18 mouse cellular contexts compared by ENCODE assay signal in the genomic region with DNA sequence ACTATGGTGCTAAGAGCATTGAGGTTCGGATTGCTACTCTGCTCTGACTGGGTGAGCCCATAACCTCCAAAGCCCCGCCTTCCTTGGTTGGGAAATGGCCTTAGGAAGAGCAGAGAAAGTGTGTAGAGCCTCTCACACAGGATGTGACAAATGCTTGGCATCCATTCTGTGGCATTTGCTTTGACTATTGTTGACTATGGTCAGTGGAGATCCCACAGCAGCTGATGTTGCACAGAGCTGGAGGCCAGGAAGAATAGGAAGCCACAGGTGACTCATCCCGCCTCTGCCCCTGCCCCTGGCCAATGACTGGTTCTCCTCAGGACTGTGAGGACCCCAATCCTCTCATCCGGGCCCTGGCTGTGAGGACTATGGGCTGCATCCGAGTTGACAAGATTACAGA. TPM values are rescaled to one million over a fixed set of nuclear protein-coding genes. Genes with fewer than 3 reads are reported as not detected.
DNase-seq lines count a peak whose midpoint lies in the region; ATAC-seq and TF ChIP-seq lines count a peak whose summit lies in the region.
"Had no signal": no experiment of that assay in that cellular context is flagged by ENCODE, and none has a peak within 500 bp of the region (broad histone marks: within the 10 kb centered on the region; RNA-seq: fewer than 3 reads in every experiment).

No protein-coding gene starts in this region.

- no peaks in the 10 kb centered on the region for H3K27me3 ChIP-seq in hindbrain, postnatal 0 days (ENCODE audit: insufficient read depth, low read length)
- no peaks in the 10 kb centered on the region for H3K27me3 ChIP-seq in hindbrain, embryonic 16.5 days (replicated peaks; ENCODE audit: control insufficient read depth, insufficient read depth, low read length)
- H3K27me3 ChIP-seq in midbrain, embryonic 14.5 days (ENCODE audit: control insufficient read depth, insufficient read depth, low read length): no peaks in the 10 kb centered on the region
- no peaks in the 10 kb centered on the region for H3K27me3 ChIP-seq in stomach, postnatal 0 days (ENCODE audit: control insufficient read depth, insufficient read depth, low read length)
- H3K27me3 ChIP-seq in midbrain, embryonic 11.5 days (ENCODE audit: control insufficient read depth, insufficient read depth, low read length): no peaks in the 10 kb centered on the region
- H3K27me3 ChIP-seq: embryonic facial prominence, embryonic 12.5 days; forebrain, embryonic 12.5 days; heart, embryonic 15.5 days; hindbrain, embryonic 13.5 days had no signal

- no peaks in the 10 kb centered on the region for H3K4me1 ChIP-seq in hindbrain, postnatal 0 days (ENCODE audit: insufficient read depth, low read length)
- no peaks in the 10 kb centered on the region for H3K4me1 ChIP-seq in hindbrain, embryonic 16.5 days (ENCODE audit: control insufficient read depth, insufficient read depth, low read depth, low read length)
- H3K4me1 ChIP-seq in midbrain, embryonic 14.5 days (ENCODE audit: control insufficient read depth, insufficient read depth, low read length): no peaks in the 10 kb centered on the region
- H3K4me1 ChIP-seq in stomach, postnatal 0 days (replicated peaks; ENCODE audit: control insufficient read depth, insufficient read depth): no peaks in the 10 kb centered on the region
- no peaks in the 10 kb centered on the region for H3K4me1 ChIP-seq in midbrain, embryonic 11.5 days (ENCODE audit: control insufficient read depth, insufficient read depth, low read length)
- H3K4me1 ChIP-seq: embryonic facial prominence, embryonic 12.5 days; forebrain, embryonic 12.5 days; heart, embryonic 15.5 days; hindbrain, embryonic 13.5 days had no signal

- no peak for DNase-seq in hindbrain, postnatal 0 days (ENCODE audit: low spot score)
- DNase-seq in 416B (ENCODE audit: low read depth) (peak; percentile 98), adipocyte (ENCODE audit: low spot score) (peak; percentile 30)
- no peak for DNase-seq in midbrain, embryonic 14.5 days
- no peak for DNase-seq in stomach, postnatal 0 days (ENCODE audit: low spot score)
- DNase-seq in midbrain, embryonic 11.5 days (ENCODE audit: low spot score, missing footprints): no peak

- no peaks in the 10 kb centered on the region for H3K9me3 ChIP-seq in hindbrain, postnatal 0 days (ENCODE audit: low read length)
- no peaks in the 10 kb centered on the region for H3K9me3 ChIP-seq in hindbrain, embryonic 16.5 days (ENCODE audit: control insufficient read depth, low read length)
- no peaks in the 10 kb centered on the region for H3K9me3 ChIP-seq in midbrain, embryonic 14.5 days (ENCODE audit: control insufficient read depth, low read length)
- H3K9me3 ChIP-seq in stomach, postnatal 0 days (ENCODE audit: control insufficient read depth, low read length): no peaks in the 10 kb centered on the region
- H3K9me3 ChIP-seq in midbrain, embryonic 11.5 days (ENCODE audit: control insufficient read depth, low read length): no peaks in the 10 kb centered on the region
- H3K9me3 ChIP-seq: embryonic facial prominence, embryonic 12.5 days; forebrain, embryonic 12.5 days; G1E; heart, embryonic 15.5 days; hindbrain, embryonic 13.5 days had no signal

- no peak overlapping the region for H3K9ac ChIP-seq in hindbrain, postnatal 0 days (replicated peaks; ENCODE audit: low read length)
- no peak overlapping the region for H3K9ac ChIP-seq in hindbrain, embryonic 16.5 days (ENCODE audit: low read depth, low read length)
- no peak overlapping the region for H3K9ac ChIP-seq in midbrain, embryonic 14.5 days (replicated peaks; ENCODE audit: low read length)
- H3K9ac ChIP-seq in stomach, postnatal 0 days (ENCODE audit: low read length): no peak overlapping the region
- H3K9ac ChIP-seq in midbrain, embryonic 11.5 days (ENCODE audit: low read length): no peak overlapping the region
- H3K9ac ChIP-seq: embryonic facial prominence, embryonic 12.5 days; forebrain, embryonic 12.5 days; heart, embryonic 15.5 days; hindbrain, embryonic 13.5 days had no signal

- H3K36me3 ChIP-seq in hindbrain, postnatal 0 days (ENCODE audit: insufficient read depth, low read length): peaks cover 70% of the 10 kb centered on the region
- H3K36me3 ChIP-seq in hindbrain, embryonic 16.5 days (ENCODE audit: control insufficient read depth, insufficient read depth, low read length): peaks cover 41% of the 10 kb centered on the region
- peaks cover 92% of the 10 kb centered on the region for H3K36me3 ChIP-seq in midbrain, embryonic 14.5 days (ENCODE audit: control insufficient read depth, insufficient read depth, low read length)
- H3K36me3 ChIP-seq in stomach, postnatal 0 days (ENCODE audit: control insufficient read depth, insufficient read depth, low read length): peaks cover 19% of the 10 kb centered on the region
- H3K36me3 ChIP-seq in midbrain, embryonic 11.5 days (ENCODE audit: control insufficient read depth, insufficient read depth, low read length): peaks cover 5% of the 10 kb centered on the region

- TF ChIP-seq CTCF in hindbrain, postnatal 0 days (IDR thresholded peaks at IDR 0.05; ENCODE audit: low read depth): no peak
- TF ChIP-seq CTCF in stomach, postnatal 0 days (IDR thresholded peaks at IDR 0.05; ENCODE audit: low read depth): no peak

- TF ChIP-seq EP300 in stomach, postnatal 0 days (optimal IDR thresholded peaks at IDR 0.05): no peak

- H3K4me2 ChIP-seq in hindbrain, postnatal 0 days (ENCODE audit: low read depth, low read length): no peak overlapping the region
- no peak overlapping the region for H3K4me2 ChIP-seq in hindbrain, embryonic 16.5 days (ENCODE audit: low read length)
- no peak overlapping the region for H3K4me2 ChIP-seq in midbrain, embryonic 14.5 days (ENCODE audit: low read length)
- H3K4me2 ChIP-seq in stomach, postnatal 0 days (replicated peaks; ENCODE audit: low read depth): no peak overlapping the region
- H3K4me2 ChIP-seq in midbrain, embryonic 11.5 days: no peak overlapping the region
- H3K4me2 ChIP-seq: embryonic facial prominence, embryonic 12.5 days; forebrain, embryonic 12.5 days; heart, embryonic 11.5 days; heart, embryonic 15.5 days; hindbrain, embryonic 13.5 days had no signal

- no peak overlapping the region for H3K4me3 ChIP-seq in hindbrain, postnatal 0 days (ENCODE audit: low read length)
- no peak overlapping the region for H3K4me3 ChIP-seq in hindbrain, embryonic 16.5 days (ENCODE audit: low read length)
- H3K4me3 ChIP-seq in midbrain, embryonic 14.5 days (replicated peaks; ENCODE audit: low read depth, low read length): no peak overlapping the region
- H3K4me3 ChIP-seq in stomach, postnatal 0 days (ENCODE audit: low read depth, low read length): no peak overlapping the region
- H3K4me3 ChIP-seq in midbrain, embryonic 11.5 days (ENCODE audit: low read depth, low read length): no peak overlapping the region
- H3K4me3 ChIP-seq: embryonic facial prominence, embryonic 12.5 days; forebrain, embryonic 12.5 days; heart, adult 2 months; heart, embryonic 15.5 days; hindbrain, embryonic 13.5 days had no signal

- 88% methylated on average over 5 of the region's 5 CpGs for WGBS in hindbrain, postnatal 0 days
- WGBS in hindbrain, embryonic 16.5 days: 95% methylated on average over 5 of the region's 5 CpGs
- 96% methylated on average over 5 of the region's 5 CpGs for WGBS in midbrain, embryonic 14.5 days
- 89% methylated on average over 5 of the region's 5 CpGs for WGBS in stomach, postnatal 0 days
- WGBS in midbrain, embryonic 11.5 days: 91% methylated on average over 5 of the region's 5 CpGs

- peak; percentile 33; the same call in 1 of the 2 replicates for ATAC-seq in hindbrain, postnatal 0 days
- no peak for ATAC-seq in hindbrain, embryonic 16.5 days
- no peak for ATAC-seq in midbrain, embryonic 14.5 days (ENCODE audit: low FRiP score, low TSS enrichment)
- no peak for ATAC-seq in stomach, postnatal 0 days (ENCODE audit: low FRiP score, low TSS enrichment)
- ATAC-seq in midbrain, embryonic 11.5 days (ENCODE audit: low FRiP score): no peak
- ATAC-seq: CD4-positive, CD25-positive, alpha-beta regulatory T cell, adult 4 months; intestine, embryonic 16.5 days had no signal

- H3K27ac ChIP-seq in hindbrain, postnatal 0 days: no peak overlapping the region
- H3K27ac ChIP-seq in hindbrain, embryonic 16.5 days (ENCODE audit: low read depth, low read length): no peak overlapping the region
- H3K27ac ChIP-seq in midbrain, embryonic 14.5 days (replicated peaks; ENCODE audit: low read depth, low read length): no peak overlapping the region
- H3K27ac ChIP-seq in stomach, postnatal 0 days (replicated peaks): no peak overlapping the region
- H3K27ac ChIP-seq in midbrain, embryonic 11.5 days (ENCODE audit: low read depth, low read length): no peak overlapping the region
- H3K27ac ChIP-seq: embryonic facial prominence, embryonic 12.5 days; forebrain, embryonic 12.5 days; heart, adult 2 months; heart, embryonic 15.5 days; hindbrain, embryonic 13.5 days had no signal

RNA-seq across cellular contexts. Expression of gene Ap1b1, which starts 29.7 kb away (rescaled TPM):
- total RNA-seq in hindbrain, postnatal 0 days (2014; rRNA removed): 141 and 150 TPM in 2 replicates
- polyA plus RNA-seq in hindbrain, postnatal 0 days (2015; fragmentation: Nextera tagmentation; extraction: Ambion mirVana): 85.3 and 89.1 TPM in 2 replicates
- polyA plus RNA-seq in hindbrain, embryonic 16.5 days (2015; fragmentation: Nextera tagmentation; extraction: Ambion mirVana): 102 and 116 TPM in 2 replicates
- 84.7 and 96.5 TPM in 2 replicates for polyA plus RNA-seq in midbrain, embryonic 14.5 days (2014; fragmentation: Nextera tagmentation; extraction: Ambion mirVana)
- polyA plus RNA-seq in stomach, postnatal 0 days (2015; fragmentation: Nextera tagmentation; extraction: Ambion mirVana): 41.8 and 43.3 TPM in 2 replicates
- polyA plus RNA-seq in midbrain, embryonic 11.5 days (2014; fragmentation: Nextera tagmentation; extraction: Ambion mirVana): 59.5 and 61.6 TPM in 2 replicates

RNA-seq across cellular contexts. Expression of gene Rasl10a, which starts 41.6 kb away (rescaled TPM):
- total RNA-seq in hindbrain, postnatal 0 days (2014; rRNA removed): 4.7 and 4.8 TPM in 2 replicates
- 4.5 and 4.7 TPM in 2 replicates for polyA plus RNA-seq in hindbrain, postnatal 0 days (2015; fragmentation: Nextera tagmentation; extraction: Ambion mirVana)
- polyA plus RNA-seq in hindbrain, embryonic 16.5 days (2015; fragmentation: Nextera tagmentation; extraction: Ambion mirVana): 2.0 TPM in 2 replicates
- polyA plus RNA-seq in midbrain, embryonic 14.5 days (2014; fragmentation: Nextera tagmentation; extraction: Ambion mirVana): 0.33 and 1.3 TPM in 2 replicates
- 1.6 and 1.9 TPM in 2 replicates for polyA plus RNA-seq in stomach, postnatal 0 days (2015; fragmentation: Nextera tagmentation; extraction: Ambion mirVana)
- 0.19 and 0.37 TPM in 2 replicates for polyA plus RNA-seq in midbrain, embryonic 11.5 days (2014; fragmentation: Nextera tagmentation; extraction: Ambion mirVana)
- total RNA-seq: common myeloid progenitor, adult 5-6 weeks; hematopoietic stem cell, adult 5-6 weeks had no signal
- polyA plus RNA-seq: CD4-positive, CD25-positive, alpha-beta regulatory T cell, adult 4 months had no signal

RNA-seq across cellular contexts. Expression of gene Gas2l1, which starts 48.8 kb away (rescaled TPM):
- 38.1 and 40.2 TPM in 2 replicates for total RNA-seq in hindbrain, postnatal 0 days (2014; rRNA removed)
- polyA plus RNA-seq in hindbrain, postnatal 0 days (2015; fragmentation: Nextera tagmentation; extraction: Ambion mirVana): 16.3 and 17.3 TPM in 2 replicates
- polyA plus RNA-seq in hindbrain, embryonic 16.5 days (2015; fragmentation: Nextera tagmentation; extraction: Ambion mirVana): 19.1 and 21.6 TPM in 2 replicates
- 19.7 and 22.1 TPM in 2 replicates for polyA plus RNA-seq in midbrain, embryonic 14.5 days (2014; fragmentation: Nextera tagmentation; extraction: Ambion mirVana)
- 21.4 and 24.8 TPM in 2 replicates for polyA plus RNA-seq in stomach, postnatal 0 days (2015; fragmentation: Nextera tagmentation; extraction: Ambion mirVana)
- polyA plus RNA-seq in midbrain, embryonic 11.5 days (2014; fragmentation: Nextera tagmentation; extraction: Ambion mirVana): 19.4 and 23.1 TPM in 2 replicates
- total RNA-seq: common myeloid progenitor, adult 5-6 weeks had no signal

Comparison
In these comparisons a context has a peak if more than half of its experiments do, and no peak if none do; other contexts are left out.
1. DNase-seq: peak in 416B (single experiment) and adipocyte (single experiment); none in hindbrain, postnatal 0 days (single experiment), midbrain, embryonic 14.5 days (single experiment), stomach, postnatal 0 days (single experiment) and midbrain, embryonic 11.5 days (single experiment).